Mouse (Mus musculus): Measurements from ENCODE around the gene Aagab.

GRCm38 (mm10) chr9:63674613-63675012 is 72.2 kb downstream of the Aagab start:
- TF ChIP-seq CTCF (IDR thresholded peaks at IDR 0.05; ENCODE audit: borderline replicate concordance, control insufficient read depth, extremely low read depth, insufficient read depth, low read length, poor library complexity): no peak
- no peak for TF ChIP-seq POLR2A (IDR thresholded peaks at IDR 0.05; ENCODE audit: control insufficient read depth, extremely low read depth, insufficient read depth, low read length, poor library complexity)
